ENCODE assay signal across 8 mouse cellular contexts in genomic region chr11:48871201-48871772, GRCm38 (mm10). TPM values are rescaled to one million over a fixed set of nuclear protein-coding genes. Genes with fewer than 3 reads are reported as not detected.
DNase-seq lines count a peak whose midpoint lies in the region; ATAC-seq lines count a peak whose summit lies in the region.

Irgm1 (minus strand) TSS chr11:48871683.

- ATAC-seq in hindbrain, embryonic 11.5 days (ENCODE audit: low FRiP score): peak; percentile 65

- no peaks in the 10 kb centered on the region for H3K36me3 ChIP-seq in hindbrain, embryonic 11.5 days (ENCODE audit: control insufficient read depth, insufficient read depth, low read length)
- H3K36me3 ChIP-seq in limb, embryonic 10.5 days: no peaks in the 10 kb centered on the region
- H3K36me3 ChIP-seq in midbrain, embryonic 10.5 days: no peaks in the 10 kb centered on the region

- H3K4me3 ChIP-seq in hindbrain, embryonic 11.5 days (ENCODE audit: low read depth, low read length): peak within 1 kb of the TSS; percentile 29
- peak within 1 kb of the TSS; percentile 57 for H3K4me3 ChIP-seq in limb, embryonic 10.5 days
- H3K4me3 ChIP-seq in midbrain, embryonic 10.5 days: peak within 1 kb of the TSS; percentile 54

- no peaks in the 10 kb centered on the region for H3K4me1 ChIP-seq in hindbrain, embryonic 11.5 days (replicated peaks; ENCODE audit: control insufficient read depth, insufficient read depth, low read length)
- peaks cover 20% of the 10 kb centered on the region for H3K4me1 ChIP-seq in limb, embryonic 10.5 days
- H3K4me1 ChIP-seq in midbrain, embryonic 10.5 days: peaks cover 18% of the 10 kb centered on the region

- WGBS in hindbrain, embryonic 11.5 days: 3% methylated on average over 19 of the region's 19 CpGs
- WGBS in limb, embryonic 10.5 days: 4% methylated on average over 19 of the region's 19 CpGs
- WGBS in midbrain, embryonic 10.5 days: 3% methylated on average over 19 of the region's 19 CpGs

- H3K27me3 ChIP-seq in hindbrain, embryonic 11.5 days (ENCODE audit: control insufficient read depth, insufficient read depth, low read length): no peaks in the 10 kb centered on the region
- H3K27me3 ChIP-seq in limb, embryonic 10.5 days (ENCODE audit: low read depth, poor library complexity, severe bottlenecking): peaks cover 14% of the 10 kb centered on the region
- H3K27me3 ChIP-seq in midbrain, embryonic 10.5 days (ENCODE audit: low read depth, poor library complexity, severe bottlenecking): peaks cover 30% of the 10 kb centered on the region

- H3K9me3 ChIP-seq in hindbrain, embryonic 11.5 days (ENCODE audit: control insufficient read depth, low read length): no peaks in the 10 kb centered on the region
- no peaks in the 10 kb centered on the region for H3K9me3 ChIP-seq in limb, embryonic 10.5 days (replicated peaks)
- H3K9me3 ChIP-seq in midbrain, embryonic 10.5 days (replicated peaks): no peaks in the 10 kb centered on the region

- peak within 1 kb of the TSS; percentile 46 for H3K4me2 ChIP-seq in hindbrain, embryonic 11.5 days (replicated peaks; ENCODE audit: low read depth, low read length)

- H3K27ac ChIP-seq in hindbrain, embryonic 11.5 days (ENCODE audit: low read depth, low read length): no peak within 1 kb of the TSS
- H3K27ac ChIP-seq in limb, embryonic 10.5 days: peak within 1 kb of the TSS; percentile 71
- peak within 1 kb of the TSS; percentile 70 for H3K27ac ChIP-seq in midbrain, embryonic 10.5 days (replicated peaks)

- H3K9ac ChIP-seq in hindbrain, embryonic 11.5 days (ENCODE audit: low read depth, low read length): peak within 1 kb of the TSS; percentile 7; the same call in 1 of the 2 replicates

- DNase-seq in layer of hippocampus, adult 11-12 months (ENCODE audit: low spot score): peak; percentile 50
- DNase-seq in layer of hippocampus, adult 9-11 months: no peak
- DNase-seq in c-Kit-positive CD71-positive TER-119-positive erythroid progenitor cells, embryonic 14.5 days (ENCODE audit: low spot score): peak; percentile 76
- DNase-seq in forelimb bud, embryonic 11.5 days (ENCODE audit: low read depth, low spot score): peak; percentile 16
- peak; percentile 52 for DNase-seq in hindbrain, embryonic 11.5 days (ENCODE audit: low spot score)
- peak; percentile 56 for DNase-seq in limb, embryonic 10.5 days (ENCODE audit: low spot score)
- peak; percentile 48 for DNase-seq in midbrain, embryonic 10.5 days (ENCODE audit: low spot score)
- DNase-seq in spleen, postnatal 14 days (ENCODE audit: low spot score in 2 of 2): peak; percentile 55 to 65

RNA-seq across cellular contexts. Expression of gene Irgm1, which starts in this region (rescaled TPM):
- polyA plus RNA-seq in hindbrain, embryonic 11.5 days (2014; fragmentation: Nextera tagmentation; extraction: Ambion mirVana): 1.5 and 2.1 TPM in 2 replicates
- polyA plus RNA-seq in limb, embryonic 10.5 days (2016; fragmentation: Nextera tagmentation; extraction: Ambion mirVana): 1.0 and 1.4 TPM in 2 replicates
- 1.2 and 1.6 TPM in 2 replicates for polyA plus RNA-seq in midbrain, embryonic 10.5 days (2016; fragmentation: Nextera tagmentation; extraction: Ambion mirVana)
